Mouse (Mus musculus): Measurements from ENCODE around the gene Gm49378.

The Gm49378 gene

GRCm38 (mm10) chr14:55637795-55638194 is at the start of gene Gm49378:
TSS of gene Gm49378 (minus strand) at chr14:55637895.
- DNase-seq (ENCODE audit: low spot score): no peak

GRCm38 (mm10) chr14:55682118-55682493 is 44.4 kb upstream of the Gm49378 start:
- DNase-seq (ENCODE audit: low spot score): no peak

- peak; percentile 90 for DNase-seq (ENCODE audit: low spot score)
Observed at GRCm38 (mm10) chr14:55681160-55682117, 43.7 kb upstream of the Gm49378 start, which contains the start of gene Tinf2. TSS of gene Tinf2 (minus strand) at chr14:55681820.

GRCm38 (mm10) chr14:55677615-55678014 is 39.9 kb upstream of the Gm49378 start:
- no peak for DNase-seq (ENCODE audit: low spot score)

GRCm38 (mm10) chr14:55672741-55673060 is 35.0 kb upstream of the Gm49378 start:
- no peak for DNase-seq (ENCODE audit: low spot score)

GRCm38 (mm10) chr14:55671833-55672740 is 34.4 kb upstream of the Gm49378 start, which contains the start of the genes Gmpr2 and Nedd8:
TSS of gene Gmpr2 (plus strand) at chr14:55671941.
TSS of gene Nedd8 (minus strand) at chr14:55672124.
- DNase-seq (ENCODE audit: low spot score): peak; percentile 94

- DNase-seq (ENCODE audit: low spot score): no peak
Observed at GRCm38 (mm10) chr14:55671486-55671832, 33.8 kb upstream of the Gm49378 start.

GRCm38 (mm10) chr14:55660636-55661035 is 22.9 kb upstream of the Gm49378 start:
- no peak for DNase-seq (ENCODE audit: low spot score)

- peak; percentile 77 for DNase-seq (ENCODE audit: low spot score)
Observed at GRCm38 (mm10) chr14:55659960-55660573, 22.4 kb upstream of the Gm49378 start, which contains the start of gene Mdp1. TSS of gene Mdp1 (minus strand) at chr14:55660508.

GRCm38 (mm10) chr14:55658011-55658410 is 20.3 kb upstream of the Gm49378 start:
- DNase-seq (ENCODE audit: low spot score): no peak

- DNase-seq (ENCODE audit: low spot score): no peak
Observed at GRCm38 (mm10) chr14:55656935-55657334, 19.2 kb upstream of the Gm49378 start.

- no peak for DNase-seq (ENCODE audit: low spot score)
Observed at GRCm38 (mm10) chr14:55651528-55651927, 13.8 kb upstream of the Gm49378 start.

- DNase-seq (ENCODE audit: low spot score): no peak
Observed at GRCm38 (mm10) chr14:55649884-55650283, 12.2 kb upstream of the Gm49378 start, which contains the start of gene Tssk4. TSS of gene Tssk4 (plus strand) at chr14:55650184.

GRCm38 (mm10) chr14:55644261-55644888 is 6.7 kb upstream of the Gm49378 start:
- DNase-seq (ENCODE audit: low spot score): peak; percentile 12

GRCm38 (mm10) chr14:55643060-55643907 is 5.6 kb upstream of the Gm49378 start, which contains the start of gene Tm9sf1:
TSS of gene Tm9sf1 (minus strand) at chr14:55643806.
- DNase-seq (ENCODE audit: low spot score): peak; percentile 70

GRCm38 (mm10) chr14:55642679-55643059 is 5.0 kb upstream of the Gm49378 start:
- DNase-seq (ENCODE audit: low spot score): no peak

GRCm38 (mm10) chr14:55641291-55641690 is 3.6 kb upstream of the Gm49378 start:
- no peak for DNase-seq (ENCODE audit: low spot score)

GRCm38 (mm10) chr14:55640816-55641215 is 3.1 kb upstream of the Gm49378 start:
- DNase-seq (ENCODE audit: low spot score): no peak

GRCm38 (mm10) chr14:55635523-55636007 is 2.1 kb downstream of the Gm49378 start, which contains the start of gene Ipo4:
TSS of gene Ipo4 (minus strand) at chr14:55635957.
- DNase-seq (ENCODE audit: low spot score): peak; percentile 89

GRCm38 (mm10) chr14:55634874-55635522 is 2.7 kb downstream of the Gm49378 start:
- peak; percentile 14 for DNase-seq (ENCODE audit: low spot score)
